Mouse (Mus musculus): ENCODE data around the gene Sec14l1. TPM values are rescaled to one million over a fixed set of nuclear protein-coding genes. Genes with fewer than 3 reads are reported as not detected.

Sec14l1 gene
- polyA plus RNA-seq, 2 experiments from 2014 or later: 13.9 to 22.7 TPM

DNA sequence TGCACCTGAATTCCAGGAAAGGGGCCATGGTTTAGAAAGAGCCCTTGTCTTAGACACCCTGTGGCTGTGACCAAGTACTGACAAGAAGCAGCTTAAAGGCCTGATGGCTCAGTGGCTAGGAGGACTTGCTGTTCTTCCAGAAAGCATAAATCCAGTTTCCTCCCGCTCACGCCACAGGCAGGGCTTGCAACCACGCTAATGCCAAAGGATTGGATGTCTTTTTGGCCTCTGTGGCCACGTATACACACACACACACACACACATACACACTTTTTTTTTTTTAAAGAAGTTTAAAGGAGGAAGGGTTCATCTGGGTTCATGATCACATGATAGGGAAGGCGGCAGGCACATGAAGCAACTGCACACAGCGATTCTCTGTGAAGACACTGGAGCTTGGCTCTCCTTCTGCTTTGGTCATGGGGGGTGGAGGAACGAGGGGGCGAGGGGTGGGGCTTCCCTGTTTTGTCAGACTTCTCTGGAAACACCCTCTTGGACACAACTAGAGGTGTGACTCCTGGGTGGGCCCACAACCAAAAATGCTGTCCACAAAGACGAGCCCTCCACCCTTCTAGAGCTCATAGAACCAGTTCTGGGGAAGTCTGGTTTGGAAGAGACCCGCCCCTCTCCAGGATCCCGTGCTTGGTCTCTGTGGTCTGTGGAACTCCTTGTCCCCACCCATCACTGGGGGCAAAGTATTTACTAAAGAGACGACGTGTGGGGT lies 26.5 kb upstream of the Sec14l1 start:
- no peak for ATAC-seq

DNA sequence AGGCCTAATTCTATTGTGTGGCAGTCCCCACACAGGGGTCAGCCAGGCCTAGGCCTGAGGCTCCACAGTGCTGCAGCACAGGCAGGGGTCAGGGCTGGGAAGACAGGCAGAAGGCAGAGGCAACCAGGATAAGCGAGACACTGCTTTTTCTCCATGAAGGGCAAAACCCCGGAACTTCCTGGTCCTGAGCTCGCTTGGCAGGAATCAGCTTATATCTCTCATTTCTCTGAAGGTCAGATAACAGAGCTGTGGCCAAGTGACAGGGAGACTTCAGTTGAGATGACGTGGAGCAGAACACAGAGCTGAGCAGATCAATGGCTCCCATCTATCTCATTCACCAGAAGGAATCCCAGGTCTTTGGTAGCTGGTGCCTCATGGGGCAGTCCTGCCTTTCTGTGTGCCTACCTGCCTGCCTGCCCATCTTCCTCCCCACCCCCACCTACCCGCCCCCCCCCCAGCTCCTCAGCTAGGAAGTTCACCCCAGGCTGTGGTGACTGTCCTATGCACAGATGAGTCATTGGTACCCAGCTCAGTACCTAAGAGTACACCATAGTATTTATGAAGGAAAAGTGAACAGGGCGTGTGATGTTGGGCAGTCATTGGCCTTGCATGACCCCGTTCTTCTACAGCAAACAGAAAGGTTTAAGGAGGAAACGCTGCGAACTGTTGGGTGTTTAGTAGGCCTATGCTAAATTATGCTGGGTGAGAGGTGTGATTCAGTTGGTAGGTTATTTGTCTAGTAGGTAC lies 25.1 kb upstream of the Sec14l1 start:
- no peak for ATAC-seq

DNA sequence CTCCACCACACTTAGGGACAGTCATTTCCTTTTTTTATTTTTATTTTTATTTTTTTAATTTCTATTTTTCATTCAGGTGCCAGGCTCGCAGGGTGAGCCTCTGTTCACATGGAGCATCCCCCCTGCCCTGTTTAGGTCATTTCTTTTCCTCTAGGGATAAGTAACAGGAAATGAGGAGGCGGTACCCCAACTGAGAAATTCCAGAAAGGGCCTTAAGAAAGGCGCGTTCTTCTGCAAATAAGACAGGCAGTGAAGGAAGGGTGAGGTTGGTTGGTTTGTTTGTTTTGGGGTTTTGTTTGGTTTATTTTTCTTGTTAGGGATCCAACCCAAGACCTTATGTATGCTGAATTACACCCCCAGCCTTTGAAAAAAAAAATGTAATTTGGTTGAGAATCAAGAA lies 23.6 kb upstream of the Sec14l1 start:
- no peak for ATAC-seq

DNA sequence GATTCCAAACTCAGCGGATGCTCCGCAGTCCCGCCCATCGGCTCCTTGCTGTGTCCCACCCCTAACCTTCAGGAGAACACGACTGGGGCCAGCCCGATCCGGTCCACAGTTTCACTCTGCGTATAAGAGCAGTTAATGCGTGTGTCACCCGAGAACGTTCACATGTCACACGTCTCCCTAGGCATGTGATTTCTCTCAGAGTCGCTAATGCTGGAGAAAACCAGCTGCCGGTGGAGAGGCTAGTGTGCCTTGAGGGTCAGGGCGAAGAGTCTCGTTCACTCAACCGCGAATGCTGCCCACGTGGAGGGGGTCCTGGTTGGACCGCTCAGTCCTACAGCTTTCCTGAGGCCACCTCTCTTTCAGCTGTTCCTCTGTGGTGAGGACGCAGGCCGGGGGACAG lies 23.1 kb upstream of the Sec14l1 start:
- no peak for ATAC-seq

DNA sequence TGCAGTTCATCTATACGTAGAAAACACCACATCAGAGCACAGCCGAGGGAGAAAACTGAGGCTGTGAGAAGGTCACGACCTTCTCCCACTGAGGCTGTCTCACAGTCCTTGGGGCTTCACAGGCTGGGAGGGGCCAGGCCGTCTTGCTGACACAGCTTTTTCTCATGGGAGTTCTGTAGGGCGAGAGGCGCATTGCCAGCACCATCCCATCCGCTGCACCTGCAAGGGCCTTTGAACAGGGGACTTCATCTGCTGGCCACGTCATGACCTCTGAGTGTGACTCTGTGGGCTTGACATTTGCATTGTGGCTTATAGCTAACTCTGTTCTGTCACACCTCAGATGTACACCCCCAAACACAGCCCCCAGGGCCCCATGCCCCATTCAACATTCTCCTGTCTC lies 22.3 kb upstream of the Sec14l1 start:
- ATAC-seq: peak; percentile 89

DNA sequence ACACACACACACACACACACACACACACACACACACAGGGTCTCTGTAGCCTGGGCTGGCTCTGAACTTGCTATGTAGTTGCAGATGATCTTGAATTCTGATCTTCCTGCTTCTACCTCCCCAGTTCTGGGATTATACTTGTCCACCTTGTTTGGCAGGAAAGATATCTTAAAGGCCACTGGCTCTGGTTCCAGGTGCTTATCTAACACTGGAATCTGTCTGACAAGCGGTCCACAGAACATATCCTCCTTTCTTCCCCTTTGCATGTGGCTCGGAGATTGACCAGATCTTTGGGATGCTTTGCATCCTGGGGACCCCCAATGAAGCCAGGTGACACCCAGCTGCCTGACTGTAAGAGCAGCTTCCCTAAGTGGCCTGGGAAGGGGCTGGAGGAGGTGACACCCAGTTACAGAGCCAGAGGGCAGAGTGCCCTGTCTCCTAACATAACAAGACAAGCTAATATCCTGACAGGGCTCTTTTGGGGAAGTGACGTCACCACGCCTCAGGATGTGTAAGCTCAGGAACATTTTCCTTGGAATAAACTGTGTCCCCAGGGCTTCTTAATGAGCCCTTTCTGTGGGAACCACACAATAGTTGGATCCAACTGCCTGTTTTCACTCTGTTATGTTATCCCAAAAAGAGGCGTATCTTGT lies 20.9 kb upstream of the Sec14l1 start:
- no peak for ATAC-seq

DNA sequence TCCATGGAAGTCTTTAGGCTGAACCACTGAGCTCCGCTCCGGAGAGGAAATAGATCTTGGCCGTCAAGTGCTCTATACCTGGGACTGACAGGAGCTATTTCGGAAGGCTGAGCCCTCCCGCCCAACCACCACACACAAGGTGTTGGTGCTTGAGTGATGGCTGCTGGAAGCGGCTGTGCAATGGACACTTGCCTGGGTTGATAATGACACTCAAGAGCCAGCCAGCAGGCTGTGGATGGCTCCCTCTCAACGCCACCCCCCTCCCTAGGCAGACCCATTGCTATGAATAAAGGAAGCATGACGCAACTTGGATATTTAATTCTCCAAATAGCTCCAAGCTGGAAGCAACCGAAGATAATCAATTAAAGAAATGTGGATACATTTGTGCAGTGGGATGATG lies 20.3 kb upstream of the Sec14l1 start:
- no peak for ATAC-seq

DNA sequence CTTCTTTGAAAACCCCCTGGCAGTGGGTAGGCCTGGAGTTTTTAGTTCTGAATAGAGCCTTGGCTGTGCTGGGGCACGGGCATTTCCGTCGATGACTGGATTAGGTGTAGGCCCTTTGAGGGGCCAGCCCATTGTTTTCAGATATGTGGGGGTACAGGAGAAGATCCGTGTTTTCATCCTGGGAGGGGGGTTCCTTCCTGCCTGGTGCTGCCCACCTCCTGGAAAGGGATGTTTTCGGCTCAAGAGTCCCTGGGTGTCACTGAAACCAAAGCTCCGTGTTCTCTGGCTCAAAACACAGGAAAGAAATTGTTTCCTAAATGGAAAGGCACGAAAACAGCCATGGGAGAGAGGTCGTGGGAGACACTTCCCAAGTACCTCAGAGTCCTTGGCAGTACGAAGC lies 17.9 kb upstream of the Sec14l1 start:
- ATAC-seq: no peak

DNA sequence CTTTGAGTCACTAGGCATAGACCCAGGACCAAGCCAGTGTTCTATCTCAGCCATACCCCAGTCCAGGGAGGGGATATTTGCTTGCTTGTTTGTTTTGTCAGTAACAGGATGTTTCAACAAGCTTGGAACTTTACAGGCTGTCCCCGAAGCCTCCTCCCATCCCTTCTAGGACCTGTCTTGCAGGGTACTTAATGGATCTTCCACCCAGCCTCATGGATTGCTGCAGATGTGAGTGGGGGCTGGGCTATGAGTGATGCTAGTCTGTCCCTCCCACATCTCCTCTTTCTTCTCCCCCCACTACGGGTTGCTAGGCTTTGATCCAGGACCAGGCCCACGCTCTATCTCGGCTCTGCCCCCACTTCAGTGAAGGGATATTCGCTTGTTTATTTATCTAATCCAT lies 16.8 kb upstream of the Sec14l1 start:
- no peak for ATAC-seq

DNA sequence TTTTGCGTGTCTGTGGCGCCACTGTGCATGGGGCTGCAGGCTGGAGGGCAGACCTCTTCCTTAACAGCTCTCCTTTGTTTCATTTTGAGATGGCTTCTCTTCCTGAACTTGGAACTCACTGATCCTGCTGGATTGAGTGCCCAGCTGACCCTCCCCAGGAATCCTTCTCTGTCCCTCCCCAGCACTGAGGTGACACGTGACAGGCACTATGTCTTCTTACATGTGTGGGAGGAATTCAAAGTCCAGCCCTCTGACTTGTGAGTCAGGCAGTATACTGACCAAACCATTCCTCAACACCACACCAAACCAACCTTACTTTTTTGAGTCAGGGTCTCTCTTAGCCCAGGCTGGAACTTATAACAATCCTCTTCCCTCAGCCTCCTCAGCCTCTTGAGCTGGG lies 16.2 kb upstream of the Sec14l1 start:
- ATAC-seq: no peak

DNA sequence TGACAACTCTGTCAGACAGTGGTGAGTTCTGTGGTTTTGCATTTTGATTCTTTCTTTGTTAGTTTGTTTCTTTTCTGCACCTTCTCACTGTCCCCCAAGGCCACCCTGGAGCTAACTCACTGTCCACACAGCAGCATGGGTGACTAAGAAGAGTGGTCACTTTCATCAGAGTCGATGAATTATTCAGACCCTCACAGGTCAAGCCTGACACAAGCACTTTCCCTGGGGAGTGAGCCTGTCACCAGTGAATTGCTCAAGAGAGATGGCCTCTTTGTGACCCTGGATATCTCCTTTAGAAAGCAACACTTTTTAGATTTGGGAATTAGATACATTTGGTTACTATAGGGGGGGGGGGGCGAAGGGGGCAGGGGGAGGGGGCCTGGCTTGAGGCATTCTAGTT lies 15.6 kb upstream of the Sec14l1 start:
- no peak for ATAC-seq

DNA sequence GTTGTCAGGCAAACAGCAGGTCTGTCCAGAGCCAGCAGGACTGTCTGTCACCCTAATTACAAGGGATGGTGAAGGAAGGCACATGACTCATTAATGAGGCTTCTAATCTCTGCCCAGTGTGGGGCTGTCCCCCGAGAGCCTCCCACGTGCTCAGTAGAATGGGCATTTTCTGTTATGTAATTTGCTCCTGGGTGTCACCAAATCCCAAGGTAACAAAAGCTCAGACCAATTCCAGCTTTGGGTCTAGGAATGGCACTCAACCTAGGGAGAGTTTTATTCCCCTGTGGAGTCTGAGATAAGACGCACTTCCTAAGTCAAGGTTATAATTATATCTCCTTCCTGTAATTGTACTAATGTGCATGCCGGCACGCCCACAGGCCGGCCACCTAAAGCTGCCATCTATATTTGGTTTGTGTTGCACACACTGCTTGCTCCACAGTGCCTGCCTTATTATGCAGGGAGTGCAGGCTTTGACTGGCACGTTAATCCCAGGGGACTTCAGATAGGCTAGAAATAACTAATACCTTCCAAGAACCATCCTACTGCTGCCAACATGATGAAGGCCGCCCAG lies 13.5 kb upstream of the Sec14l1 start:
- no peak for ATAC-seq

DNA sequence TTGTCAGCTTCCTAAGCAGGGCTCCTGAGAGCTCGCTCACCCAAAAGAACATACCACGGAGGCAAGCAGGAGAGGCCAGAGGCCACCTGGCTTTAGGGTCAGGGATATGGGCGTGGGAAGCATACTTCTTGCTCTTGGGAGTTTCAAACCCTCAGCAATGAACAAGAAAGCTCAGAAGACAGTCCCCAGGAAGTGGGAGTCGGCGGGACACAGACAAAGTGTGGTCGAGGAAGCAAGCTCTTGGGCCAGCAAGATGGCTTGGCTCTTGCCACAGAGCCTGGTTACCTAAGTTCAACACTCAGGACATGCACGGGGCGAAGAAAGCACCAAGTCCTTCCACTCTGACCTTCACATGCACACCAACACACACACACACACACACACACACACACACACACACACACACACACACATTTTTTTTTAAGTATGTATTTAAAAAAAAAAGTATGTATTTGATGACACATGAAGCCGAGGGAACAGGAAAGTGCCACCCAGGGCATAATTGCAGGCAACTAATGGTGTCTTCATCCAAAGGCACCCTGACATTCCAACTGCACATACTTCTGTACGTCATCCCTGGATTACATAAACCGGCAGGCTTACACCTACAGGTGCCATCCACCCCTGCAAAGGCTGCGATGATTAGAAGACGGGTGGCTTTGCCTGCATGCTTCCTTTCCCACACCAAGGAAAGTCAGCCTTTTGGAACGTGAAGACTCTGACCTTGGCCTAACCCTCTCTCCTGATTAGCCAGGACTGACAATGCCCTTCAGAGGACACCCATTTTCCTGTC lies 12.8 kb upstream of the Sec14l1 start:
- no peak for ATAC-seq

DNA sequence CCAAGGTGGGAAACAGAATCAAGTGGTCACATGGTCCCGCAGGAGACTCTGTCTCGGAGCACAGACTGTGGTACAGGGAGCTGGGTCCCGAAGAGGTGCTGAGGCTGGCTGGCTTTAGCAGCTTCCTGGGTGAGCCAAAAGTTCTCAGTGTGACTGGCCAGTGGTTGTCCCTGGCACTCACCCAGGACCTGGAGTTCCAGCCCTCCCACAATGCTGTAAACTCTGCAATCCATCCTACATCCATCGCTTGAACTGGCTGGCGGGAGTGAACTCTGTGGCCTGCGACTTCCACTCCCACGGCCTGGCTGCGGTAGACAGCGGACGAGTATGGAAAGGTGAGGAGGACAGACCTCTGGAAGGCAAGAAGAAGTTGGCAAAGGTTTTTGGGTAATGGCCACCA lies 11.4 kb upstream of the Sec14l1 start:
- ATAC-seq: no peak

DNA sequence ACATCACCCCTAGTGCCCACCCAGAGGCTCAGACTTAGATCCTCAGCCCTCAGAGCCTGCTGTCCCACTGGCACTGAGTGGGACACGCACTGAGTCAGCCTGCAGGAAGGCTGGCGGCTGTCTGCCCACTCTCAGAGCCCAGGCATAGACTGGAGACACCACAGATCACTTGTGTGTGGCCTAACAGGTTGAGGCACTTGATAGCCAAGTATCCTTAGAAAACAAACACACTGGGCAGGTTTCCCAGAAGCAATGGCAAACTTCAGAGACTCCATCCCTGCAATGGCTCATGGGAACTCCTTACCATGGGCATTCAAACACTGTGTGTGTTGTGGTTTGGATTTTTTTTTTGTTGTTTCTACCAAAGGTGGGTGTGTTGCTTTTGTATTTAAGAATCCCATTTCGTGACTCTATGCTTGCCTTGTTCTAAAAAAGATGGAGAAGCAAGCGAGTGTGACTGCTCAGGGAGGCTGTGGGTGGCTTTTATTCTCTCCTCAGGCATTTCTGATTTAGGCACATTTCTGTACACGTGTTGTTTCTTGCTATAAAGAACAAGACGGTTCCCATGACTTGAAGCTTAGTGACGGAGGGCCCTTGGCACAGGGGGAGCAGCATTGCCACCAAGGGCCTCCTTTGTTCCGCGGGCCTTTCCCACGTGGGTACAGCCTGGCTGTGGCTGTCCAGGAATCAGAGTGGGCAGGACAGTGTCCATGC lies 10.8 kb upstream of the Sec14l1 start:
- no peak for ATAC-seq

DNA sequence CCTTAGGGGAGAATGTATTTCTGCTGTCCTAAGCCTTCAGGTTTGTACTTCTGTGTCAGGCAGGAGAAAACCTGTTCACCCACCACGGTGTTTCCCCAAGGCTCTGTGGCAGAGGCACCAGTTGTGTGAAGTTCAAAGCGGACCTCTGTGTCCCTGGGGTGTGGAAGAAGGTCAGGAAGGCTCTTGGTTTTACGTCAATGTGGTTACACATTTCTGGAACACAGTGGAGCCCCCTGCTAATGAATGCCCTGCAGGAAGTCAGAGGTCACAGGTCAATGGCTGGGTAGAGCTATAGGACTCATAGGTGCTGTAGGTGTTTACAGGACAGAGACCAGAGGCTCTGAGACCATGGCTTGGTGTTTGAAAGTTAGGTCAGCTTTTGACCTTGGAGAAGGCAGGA lies 9.7 kb upstream of the Sec14l1 start:
- ATAC-seq: no peak

DNA sequence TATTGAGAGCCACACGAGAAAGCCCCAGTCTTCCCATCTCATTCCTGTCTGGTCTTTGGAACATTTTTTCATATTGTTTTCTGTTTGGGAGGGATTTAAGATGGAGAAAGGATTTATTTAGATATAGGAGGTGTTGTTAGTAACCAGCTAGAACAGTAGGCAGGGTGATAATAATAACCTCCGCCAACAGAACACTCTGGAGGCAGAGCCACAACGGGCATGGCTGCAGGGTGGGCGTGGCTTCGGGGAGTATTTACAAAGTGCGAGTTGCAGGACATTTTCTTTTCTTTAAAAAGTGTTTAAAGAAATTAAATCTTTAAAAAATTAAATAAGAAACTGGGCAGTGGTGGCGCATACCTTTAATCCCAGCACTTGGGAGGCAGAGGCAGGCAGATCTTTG lies 9.1 kb upstream of the Sec14l1 start:
- ATAC-seq: no peak

DNA sequence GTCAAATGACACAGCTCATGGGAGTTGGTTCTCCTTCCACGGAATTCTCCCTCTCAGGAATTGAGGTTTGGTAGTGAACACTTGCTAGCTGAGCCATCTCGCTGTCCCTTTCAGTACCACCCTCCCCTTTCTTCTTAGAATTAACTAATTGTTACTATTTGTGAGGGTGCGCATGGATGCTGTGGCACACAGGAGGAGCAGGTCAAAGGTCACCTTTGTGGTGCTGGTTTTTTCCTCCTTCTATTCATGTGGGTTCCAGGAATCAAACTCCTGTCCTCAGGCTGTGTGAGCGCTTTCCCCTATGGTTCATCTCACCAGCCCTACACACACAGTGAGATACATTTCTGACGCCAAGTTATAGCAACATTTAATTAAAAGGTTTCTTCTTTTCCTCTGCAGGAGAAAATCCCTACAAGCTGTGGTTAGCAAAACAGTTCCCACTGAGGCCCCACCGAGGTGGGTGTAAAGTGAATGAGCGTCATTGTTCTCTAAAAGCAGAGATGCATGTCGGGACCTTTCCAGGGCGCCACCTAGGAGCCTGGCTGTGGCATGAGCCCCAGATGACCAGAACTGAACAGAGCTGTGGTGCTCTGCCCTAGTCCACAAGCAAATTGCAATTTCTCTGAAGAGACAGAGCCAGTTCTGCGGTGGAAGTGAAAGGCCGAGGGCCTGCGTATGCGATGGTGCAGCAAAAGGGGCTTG lies 8.2 kb upstream of the Sec14l1 start:
- no peak for ATAC-seq

DNA sequence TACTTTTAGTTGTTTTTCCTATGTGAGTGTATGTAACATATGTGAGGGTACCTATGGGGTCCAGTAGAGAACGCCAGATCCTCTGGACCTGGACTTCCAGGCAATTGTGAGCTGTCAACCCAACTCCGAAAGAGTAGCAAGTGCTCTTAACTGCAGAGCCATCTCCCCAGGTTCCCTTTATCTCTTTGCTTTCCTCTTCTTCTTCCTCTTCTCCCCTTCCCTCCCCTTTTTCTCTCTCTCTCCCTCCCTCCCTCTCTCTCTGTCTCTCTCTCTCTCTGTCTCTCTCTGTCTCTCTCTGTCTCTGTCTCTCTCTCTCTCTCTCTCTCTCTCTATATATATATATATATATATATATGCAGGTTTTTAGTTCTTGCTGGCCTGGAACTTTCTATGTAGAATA lies 7.1 kb upstream of the Sec14l1 start:
- ATAC-seq: no peak

DNA sequence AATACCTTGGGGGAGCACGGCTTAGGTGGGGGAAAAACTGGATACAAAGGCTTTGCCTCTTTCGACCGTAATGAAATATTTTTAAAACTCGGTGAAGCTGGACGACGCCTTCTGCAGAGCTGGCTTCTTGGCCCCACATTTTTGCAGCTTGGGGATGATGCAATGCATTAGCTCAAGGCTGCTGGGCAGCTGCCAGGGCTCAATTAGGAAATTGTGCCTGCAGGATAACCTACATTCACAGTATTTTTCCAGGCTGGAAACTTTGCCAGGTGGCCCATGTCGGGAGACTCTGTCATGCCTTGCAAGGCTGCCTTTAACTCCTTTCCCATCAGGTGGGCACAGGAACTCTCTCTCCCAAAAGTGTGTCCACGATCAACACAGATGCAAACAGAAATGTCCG lies 6.4 kb upstream of the Sec14l1 start:
- ATAC-seq: no peak

DNA sequence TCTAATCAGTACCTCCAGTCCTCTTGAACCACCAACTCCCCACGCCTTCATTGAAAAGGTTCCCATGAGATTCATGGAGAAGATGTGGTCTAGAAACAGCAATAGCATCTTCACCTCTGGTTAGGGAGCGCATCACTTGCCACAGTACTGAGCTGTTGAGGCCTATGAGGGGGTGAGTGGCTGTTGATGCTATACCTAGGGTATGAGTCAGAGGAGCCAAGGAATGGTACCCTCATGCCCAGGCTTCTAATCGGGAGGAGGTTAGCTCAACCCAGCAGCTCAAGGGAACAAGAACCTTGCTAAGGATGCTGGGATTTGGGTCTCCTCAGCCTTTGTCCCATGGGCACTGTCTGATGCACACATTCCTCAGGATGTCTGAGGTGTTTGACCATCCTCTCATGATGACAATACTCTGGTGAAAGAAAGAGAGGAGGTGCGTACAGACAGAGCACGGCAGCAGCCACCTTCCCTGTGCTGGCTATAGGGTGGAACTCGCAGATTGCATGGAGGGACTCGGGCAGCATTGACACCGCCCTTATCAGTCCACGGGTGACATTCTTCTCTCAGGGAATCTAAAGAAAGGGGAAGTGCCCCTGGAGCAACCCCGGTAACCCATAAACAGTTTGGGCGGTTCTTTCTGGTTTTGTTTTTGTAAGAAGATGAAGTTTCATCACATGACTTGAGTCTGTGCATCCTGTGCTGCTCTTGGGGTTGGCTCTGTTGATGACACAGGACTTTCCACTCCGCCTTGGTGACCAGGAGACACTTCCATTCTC lies 5.6 kb upstream of the Sec14l1 start:
- peak; percentile 73 for ATAC-seq
